Mouse (Mus musculus) lung, embryonic 15.5 days (tissue): ENCODE measurements at regions not wholly inside any gene's neighbourhood (a gene's known extent, or its start where the extent isn't known, plus 50 kb on each side); places are given as distances from the start of the nearest gene placed in this dataset.

Experiments
- ATAC-seq: fragments of 200-750 bp; cut with Nextera tagmentation; 2 replicates; pipeline ENCODE4 v1.8.0; 2017; ENCODE audit warnings: moderate number of reproducible peaks, borderline replicate concordance; ENCODE audit not compliant: low FRiP score, low TSS enrichment; ENCODE audit errors: extremely low read depth
- H3K27ac ChIP-seq: fragments of 300-500 bp; sonication (generic); 2 replicates; pipeline ENCODE4 v1.5.1; 2015; ENCODE audit warnings: moderate library complexity, mild to moderate bottlenecking, inconsistent platforms
- H3K27me3 ChIP-seq: fragments of 300-500 bp; sonication (generic); 2 replicates; pipeline ENCODE4 v1.6.1; 2015; ENCODE audit warnings: inconsistent platforms
- H3K36me3 ChIP-seq: fragments of 300-500 bp; sonication (generic); 2 replicates; pipeline ENCODE4 v1.6.1; 2015; ENCODE audit warnings: inconsistent platforms
- H3K4me1 ChIP-seq: fragments of 300-500 bp; sonication (generic); 2 replicates; pipeline ENCODE4 v1.6.1; 2015; ENCODE audit warnings: inconsistent platforms
- H3K4me2 ChIP-seq: fragments of 300-500 bp; sonication (generic); 2 replicates; pipeline ENCODE4 v1.6.1; 2015; ENCODE audit warnings: inconsistent platforms, mild to moderate bottlenecking, moderate library complexity
- H3K4me3 ChIP-seq: fragments of 300-500 bp; sonication (generic); 2 replicates; pipeline ENCODE4 v1.5.1; 2015; ENCODE audit warnings: mild to moderate bottlenecking, inconsistent platforms
- H3K9ac ChIP-seq: fragments of 300-500 bp; sonication (generic); 2 replicates; pipeline ENCODE4 v1.6.1; 2015; ENCODE audit warnings: inconsistent platforms
- H3K9me3 ChIP-seq: fragments of 300-500 bp; sonication (generic); 2 replicates; pipeline ENCODE4 v1.6.1; 2016; ENCODE audit warnings: inconsistent platforms
- WGBS: fragments of 180-500 bp; shearing (Covaris S2); methylation state at CpG from one replicate; pipeline ENCODE4 v1.1.7; 2015; 5-methylcytosine and 5-hydroxymethylcytosine counted together

DNA sequence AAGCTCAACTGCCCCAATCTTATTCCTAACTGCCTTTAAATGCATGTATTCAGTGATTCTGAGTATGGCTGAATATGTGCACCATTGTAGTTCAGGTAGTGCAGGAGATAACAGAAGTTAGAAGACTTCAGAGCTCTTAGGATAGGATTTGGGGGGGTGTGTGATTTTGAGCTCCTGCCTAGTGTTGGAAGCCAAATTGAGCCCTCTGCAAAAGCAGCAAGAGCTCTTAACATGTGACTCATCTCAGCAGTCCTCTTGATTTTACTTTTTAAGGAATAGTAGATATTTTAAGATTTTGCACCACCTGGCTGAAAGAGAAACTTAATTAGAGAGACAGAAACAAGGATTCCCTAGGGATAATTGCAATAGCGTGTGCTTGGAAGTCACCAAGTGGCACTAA is 277.3 kb upstream of the Gm597 start:
- 85% methylated on average over 1 of the region's 1 CpGs for WGBS
- Histone ChIP-seq H3K27ac (no peak overlapping the region), H3K9ac (no peak overlapping the region), H3K36me3 (no peaks in the 10 kb centered on the region), H3K4me2 (no peak overlapping the region), H3K4me1 (no peaks in the 10 kb centered on the region), H3K9me3 (no peaks in the 10 kb centered on the region), H3K4me3 (no peak overlapping the region), H3K27me3 (no peaks in the 10 kb centered on the region)
- ATAC-seq = no peak

DNA sequence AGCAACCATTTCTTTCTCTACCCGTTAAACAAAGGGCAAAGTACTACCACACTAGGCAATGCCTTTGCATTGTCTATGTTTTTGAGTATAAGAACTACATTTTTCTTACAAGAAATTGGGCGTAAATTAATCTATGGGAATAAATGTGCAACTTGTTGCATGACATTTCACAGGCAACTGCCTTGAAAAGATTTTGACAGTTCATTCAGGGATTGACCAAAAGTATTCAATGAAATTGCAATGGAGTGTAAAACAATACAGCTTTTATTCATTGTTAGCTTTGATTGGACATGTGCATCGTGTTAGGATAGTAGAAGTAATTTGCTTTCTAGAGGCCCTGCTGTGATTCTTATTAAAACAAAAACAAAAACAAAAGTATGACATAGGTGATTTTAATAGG is 233.7 kb upstream of the Gm597 start:
- Histone ChIP-seq H3K27ac (no peak overlapping the region), H3K4me3 (no peak overlapping the region), H3K27me3 (no peaks in the 10 kb centered on the region), H3K9me3 (no peaks in the 10 kb centered on the region), H3K4me1 (no peaks in the 10 kb centered on the region), H3K4me2 (no peak overlapping the region), H3K36me3 (no peaks in the 10 kb centered on the region), H3K9ac (no peak overlapping the region)
- ATAC-seq = no peak
- WGBS = 82% methylated on average over 3 of the region's 3 CpGs

DNA sequence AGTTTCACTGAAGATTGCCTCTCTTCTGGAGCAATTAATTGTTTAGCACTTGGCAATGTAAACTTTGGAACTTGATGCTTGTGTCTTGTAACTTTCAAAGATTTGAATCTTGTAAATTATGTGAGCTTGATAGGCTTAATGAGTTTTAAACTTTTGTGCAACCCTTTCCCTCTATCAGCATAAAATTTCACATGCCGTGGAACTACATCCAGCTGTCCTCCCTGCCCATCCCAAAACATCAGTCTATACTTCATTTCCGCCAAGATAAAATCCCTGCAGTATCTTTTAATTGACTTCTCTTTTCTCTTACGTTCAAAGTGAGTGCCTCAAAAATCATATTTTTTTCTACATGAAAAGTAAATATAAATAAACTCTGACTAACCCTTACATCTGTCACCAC is 221.1 kb upstream of the Gm597 start:
- H3K36me3 ChIP-seq = no peaks in the 10 kb centered on the region
- H3K9me3 ChIP-seq = no peaks in the 10 kb centered on the region
- H3K4me1 ChIP-seq = no peaks in the 10 kb centered on the region
- 31% methylated on average over 3 of the region's 3 CpGs for WGBS
- H3K27ac ChIP-seq = no peak overlapping the region
- no peak overlapping the region for H3K4me3 ChIP-seq
- ATAC-seq = peak; percentile 59; the same call in 1 of the 2 replicates
- no peak overlapping the region for H3K4me2 ChIP-seq
- no peaks in the 10 kb centered on the region for H3K27me3 ChIP-seq
- H3K9ac ChIP-seq = no peak overlapping the region

DNA sequence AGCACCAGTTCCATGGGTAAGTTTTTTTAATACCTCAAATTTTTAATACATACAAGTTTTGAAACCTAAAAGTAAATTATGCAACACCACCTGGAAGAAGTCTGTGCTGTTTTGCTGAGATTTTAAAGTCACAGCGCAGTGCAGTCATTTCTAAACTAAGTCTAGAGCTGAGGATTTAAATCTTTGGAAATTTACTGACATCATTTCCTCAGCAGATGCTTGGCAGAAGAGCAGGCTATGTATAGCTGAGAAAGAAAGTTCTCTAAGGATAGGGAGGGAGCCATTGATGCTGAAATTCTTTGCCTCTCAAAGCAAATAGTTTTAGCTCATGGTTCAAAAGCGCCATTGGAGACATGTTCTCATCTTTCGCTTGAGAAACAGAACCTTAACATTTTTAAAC is 190.9 kb upstream of the Gm597 start:
- Histone ChIP-seq H3K4me2 (no peak overlapping the region), H3K9ac (no peak overlapping the region), H3K27me3 (no peaks in the 10 kb centered on the region), H3K27ac (no peak overlapping the region), H3K36me3 (no peaks in the 10 kb centered on the region), H3K4me3 (no peak overlapping the region), H3K4me1 (no peaks in the 10 kb centered on the region), H3K9me3 (no peaks in the 10 kb centered on the region)
- WGBS = 85% methylated on average over 3 of the region's 3 CpGs
- no peak for ATAC-seq
